Mouse (Mus musculus) E14TG2a.4 (cell line): ENCODE data around the gene Cnpy2.

Source experiments
- CTCF ChIP-seq: conservative IDR thresholded peaks from 2 replicates; pipeline ENCODE4 v1.5.1; 2014; ENCODE audit warnings: low read length
- NANOG ChIP-seq: IDR thresholded peaks from 2 replicates; pipeline ENCODE4 v1.6.1; 2014; ENCODE audit warnings: borderline replicate concordance, low read length, mixed read lengths
- POU5F1 ChIP-seq: IDR thresholded peaks from 2 replicates; pipeline ENCODE4 v1.6.1; 2014; ENCODE audit warnings: low read length, borderline replicate concordance

- TF ChIP-seq CTCF (peak; percentile 78), NANOG (no peak), POU5F1 (no peak)
Measured at GRCm38 (mm10) chr10:128335582-128335981, 13.3 kb downstream of the Cnpy2 start.
